Comparison of ENCODE assay signal across 12 mouse cellular contexts in genomic region chr9:121430379-121430778, GRCm38 (mm10).
A peak's percentile ranks its signal among the peaks of the same experiment; 100 is the strongest.
DNase-seq lines count a peak whose midpoint lies in the region; ATAC-seq and TF ChIP-seq lines count a peak whose summit lies in the region.
"Had no signal": no experiment of that assay in that cellular context is flagged by ENCODE, and none has a peak within 500 bp of the region (broad histone marks: within the 10 kb centered on the region; RNA-seq: fewer than 3 reads in every experiment).

No protein-coding gene starts in this region.

- no peak for TF ChIP-seq CTCF in intestine, postnatal 0 days (IDR thresholded peaks at IDR 0.05; ENCODE audit: low read depth)

- H3K9me3 ChIP-seq in heart, embryonic 15.5 days (replicated peaks): no peaks in the 10 kb centered on the region
- H3K9me3 ChIP-seq in limb, embryonic 12.5 days: no peaks in the 10 kb centered on the region
- no peaks in the 10 kb centered on the region for H3K9me3 ChIP-seq in limb, embryonic 10.5 days (replicated peaks)
- H3K9me3 ChIP-seq in intestine, postnatal 0 days (ENCODE audit: control insufficient read depth): no peaks in the 10 kb centered on the region
- H3K9me3 ChIP-seq: neural tube, embryonic 12.5 days had no signal

- no peak for DNase-seq in heart, adult 8-10 months (ENCODE audit: low spot score)
- DNase-seq in limb, embryonic 10.5 days (ENCODE audit: low spot score): no peak
- peak; percentile 4 for DNase-seq in forelimb bud, embryonic 11.5 days (ENCODE audit: low read depth, low spot score)
- DNase-seq in left cerebral cortex, postnatal 25 days (ENCODE audit: low spot score in 2 of 2): no peak
- DNase-seq in urinary bladder, postnatal 25 days (ENCODE audit: low spot score): no peak
- DNase-seq: adrenal gland, postnatal 14 days; cerebellum, adult 8-10 months; liver, postnatal 0 days had no signal

- no peak overlapping the region for H3K9ac ChIP-seq in heart, embryonic 15.5 days
- no peak overlapping the region for H3K9ac ChIP-seq in limb, embryonic 12.5 days (replicated peaks)
- H3K9ac ChIP-seq in intestine, postnatal 0 days (ENCODE audit: low read depth, low read length): no peak overlapping the region
- H3K9ac ChIP-seq: liver, postnatal 0 days; neural tube, embryonic 12.5 days had no signal

- no peak overlapping the region for H3K4me3 ChIP-seq in heart, embryonic 15.5 days
- H3K4me3 ChIP-seq in limb, embryonic 12.5 days (replicated peaks): no peak overlapping the region
- no peak overlapping the region for H3K4me3 ChIP-seq in limb, embryonic 10.5 days
- H3K4me3 ChIP-seq in intestine, postnatal 0 days (ENCODE audit: low read depth, low read length): no peak overlapping the region
- H3K4me3 ChIP-seq: neural tube, embryonic 12.5 days had no signal

- ATAC-seq in heart, embryonic 15.5 days (replicated peaks; ENCODE audit: insufficient number of reproducible peaks, insufficient read depth, low FRiP score, low read depth): no peak
- ATAC-seq in limb, embryonic 12.5 days (ENCODE audit: insufficient number of reproducible peaks, insufficient read depth, low FRiP score, low TSS enrichment, low read depth): no peak
- ATAC-seq in intestine, postnatal 0 days: no peak
- ATAC-seq: liver, postnatal 0 days had no signal

- peaks cover 61% of the 10 kb centered on the region for H3K4me1 ChIP-seq in heart, embryonic 15.5 days (replicated peaks)
- peaks cover 7% of the 10 kb centered on the region for H3K4me1 ChIP-seq in limb, embryonic 12.5 days (replicated peaks)
- H3K4me1 ChIP-seq in limb, embryonic 10.5 days: peaks cover 7% of the 10 kb centered on the region; the same call in 1 of the 2 replicates
- H3K4me1 ChIP-seq in intestine, postnatal 0 days (replicated peaks; ENCODE audit: control insufficient read depth, insufficient read depth, low read length): no peaks in the 10 kb centered on the region; the same call in 1 of the 2 replicates

- H3K27me3 ChIP-seq in heart, embryonic 15.5 days: no peaks in the 10 kb centered on the region
- H3K27me3 ChIP-seq in limb, embryonic 12.5 days: no peaks in the 10 kb centered on the region
- no peaks in the 10 kb centered on the region for H3K27me3 ChIP-seq in limb, embryonic 10.5 days (ENCODE audit: low read depth, poor library complexity, severe bottlenecking)
- H3K27me3 ChIP-seq in intestine, postnatal 0 days (replicated peaks; ENCODE audit: control insufficient read depth, insufficient read depth, low read length): no peaks in the 10 kb centered on the region
- H3K27me3 ChIP-seq: neural tube, embryonic 12.5 days had no signal

- peak overlapping the region; percentile 50 for H3K27ac ChIP-seq in heart, embryonic 15.5 days
- peak overlapping the region; percentile 1; the same call in 1 of the 2 replicates for H3K27ac ChIP-seq in limb, embryonic 12.5 days
- H3K27ac ChIP-seq in limb, embryonic 10.5 days: no peak overlapping the region
- peak overlapping the region; percentile 54; the same call in 1 of the 2 replicates for H3K27ac ChIP-seq in intestine, postnatal 0 days (ENCODE audit: low read depth, low read length)
- H3K27ac ChIP-seq: neural tube, embryonic 12.5 days had no signal

- WGBS in heart, embryonic 15.5 days: 32% methylated on average over 6 of the region's 6 CpGs
- 40% methylated on average over 6 of the region's 6 CpGs for WGBS in limb, embryonic 12.5 days
- 69% methylated on average over 6 of the region's 6 CpGs for WGBS in limb, embryonic 10.5 days
- WGBS in intestine, postnatal 0 days: 34% methylated on average over 6 of the region's 6 CpGs

- H3K4me2 ChIP-seq in heart, embryonic 15.5 days: no peak overlapping the region
- no peak overlapping the region for H3K4me2 ChIP-seq in limb, embryonic 12.5 days
- no peak overlapping the region for H3K4me2 ChIP-seq in intestine, postnatal 0 days (replicated peaks; ENCODE audit: low read depth)
- H3K4me2 ChIP-seq: neural tube, embryonic 12.5 days had no signal

- no peaks in the 10 kb centered on the region for H3K36me3 ChIP-seq in heart, embryonic 15.5 days
- no peaks in the 10 kb centered on the region for H3K36me3 ChIP-seq in limb, embryonic 12.5 days
- no peaks in the 10 kb centered on the region for H3K36me3 ChIP-seq in limb, embryonic 10.5 days
- peaks cover 5% of the 10 kb centered on the region; the same call in 1 of the 2 replicates for H3K36me3 ChIP-seq in intestine, postnatal 0 days (ENCODE audit: control insufficient read depth, insufficient read depth)

- intact Hi-C loops in left cerebral cortex, postnatal 25 days (cut with DNase I): no loop called here
